Mouse (Mus musculus) hindbrain, embryonic 15.5 days (tissue): Measurements from ENCODE around the gene Trmt10c. TPM values are rescaled to one million over a fixed set of nuclear protein-coding genes. Genes with fewer than 3 reads are reported as not detected.
"Not testable (repeated sequence)": the region's sequence is repeated elsewhere in the genome, so short reads cannot be mapped to it uniquely, and the experiment has no call there.

Source experiments
- ATAC-seq: fragments of 200-750 bp; cut with Nextera tagmentation; 2 replicates; pipeline ENCODE4 v1.8.0; 2017; ENCODE audit warnings: low read depth, moderate number of reproducible peaks, moderate TSS enrichment; ENCODE audit not compliant: low FRiP score
- H3K27ac ChIP-seq: fragments of 300-500 bp; sonication (generic); replicated peaks from 2 replicates; pipeline ENCODE4 v1.5.1; 2015; ENCODE audit warnings: mild to moderate bottlenecking, inconsistent platforms
- H3K27me3 ChIP-seq: fragments of 300-500 bp; sonication (generic); 2 replicates; pipeline ENCODE4 v1.6.1; 2015; ENCODE audit warnings: control low read depth, inconsistent platforms
- H3K36me3 ChIP-seq: fragments of 300-500 bp; sonication (generic); 2 replicates; pipeline ENCODE4 v1.6.1; 2015; ENCODE audit warnings: control low read depth, inconsistent platforms
- H3K4me1 ChIP-seq: fragments of 300-500 bp; sonication (generic); replicated peaks from 2 replicates; pipeline ENCODE4 v1.6.1; 2015; ENCODE audit warnings: control low read depth, inconsistent platforms
- H3K4me2 ChIP-seq: fragments of 300-500 bp; sonication (generic); 2 replicates; pipeline ENCODE4 v1.6.1; 2015; ENCODE audit warnings: moderate library complexity, mild to moderate bottlenecking, inconsistent platforms
- H3K4me3 ChIP-seq: fragments of 300-500 bp; sonication (generic); 2 replicates; pipeline ENCODE4 v1.5.1; 2015; ENCODE audit warnings: mild to moderate bottlenecking, inconsistent platforms
- H3K9ac ChIP-seq: fragments of 300-500 bp; sonication (generic); 2 replicates; pipeline ENCODE4 v1.6.1; 2015; ENCODE audit warnings: inconsistent platforms
- H3K9me3 ChIP-seq: fragments of 300-500 bp; sonication (generic); 2 replicates; pipeline ENCODE4 v1.6.1; 2016; ENCODE audit warnings: control low read depth, inconsistent platforms
- WGBS: fragments of 180-500 bp; shearing (Covaris S2); methylation state at CpG from one replicate; pipeline ENCODE4 v1.1.7; 2015; 5-methylcytosine and 5-hydroxymethylcytosine counted together
- polyA plus RNA-seq: library from polyadenylated mRNA; unstranded; fragments of >200 nt; fragmentation: Nextera tagmentation; extraction: Ambion mirVana; gene quantifications from 2 replicates; pipeline ENCODE4 v1.2.1, GENCODE M21; 2015

Trmt10c gene
- polyA plus RNA-seq: 17.7 and 18.0 TPM in 2 replicates

DNA sequence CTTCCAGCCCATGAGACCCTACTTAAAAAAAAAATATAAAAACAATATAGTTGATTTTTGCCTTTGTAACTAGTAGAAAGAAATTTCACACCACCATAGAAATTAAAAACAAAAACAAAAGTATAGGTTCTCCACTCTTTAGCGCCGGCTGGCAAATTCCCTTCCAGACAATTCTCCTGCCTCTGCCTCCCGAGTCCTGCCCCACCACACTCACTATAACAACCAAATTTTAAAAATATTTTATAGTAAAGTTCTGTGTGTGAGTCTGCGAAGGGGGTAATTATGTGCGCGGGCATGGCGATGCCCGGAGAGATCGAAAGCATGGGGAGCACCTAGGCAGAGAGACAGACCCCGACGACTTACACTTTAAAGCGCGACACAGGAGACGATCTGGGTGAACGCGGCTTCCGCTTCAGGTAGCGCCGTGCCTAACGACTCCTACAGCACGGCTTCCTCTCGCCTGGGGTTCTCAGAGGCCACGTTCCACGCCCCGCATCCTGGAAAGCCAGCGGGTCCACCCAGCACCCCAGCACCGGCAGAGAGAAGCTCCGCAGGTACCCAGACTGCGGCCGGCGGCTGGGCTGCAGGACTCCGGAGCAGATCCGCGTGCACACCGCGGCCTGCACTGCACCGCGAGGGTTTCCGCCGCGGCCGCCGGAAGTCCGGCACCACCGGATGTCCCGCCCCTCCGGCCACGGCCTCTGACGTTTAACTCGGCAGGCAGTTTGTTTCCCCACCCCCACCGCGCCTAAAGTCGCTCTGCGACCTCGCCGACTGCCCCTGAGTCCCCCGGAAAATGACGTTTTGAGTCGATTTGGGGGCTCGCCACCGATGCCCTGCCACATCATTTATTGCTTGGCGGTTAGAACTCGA, at the start of gene Trmt10c:
Gene Trmt10c (minus strand): TSS at position 682 of the 873 bp plus-strand sequence.
- Histone ChIP-seq H3K4me1 (peaks cover 17% of the 10 kb centered on the region), H3K9me3 (no peaks in the 10 kb centered on the region), H3K9ac (peak within 1 kb of the TSS; percentile 76), H3K27ac (peak within 1 kb of the TSS; percentile 86), H3K27me3 (no peaks in the 10 kb centered on the region), H3K36me3 (peaks cover 21% of the 10 kb centered on the region), H3K4me2 (peak within 1 kb of the TSS; percentile 66), H3K4me3 (peak within 1 kb of the TSS; percentile 69)
- ATAC-seq: peak; percentile 99
- WGBS: under 1% methylated on average over 62 of the region's 63 CpGs

DNA sequence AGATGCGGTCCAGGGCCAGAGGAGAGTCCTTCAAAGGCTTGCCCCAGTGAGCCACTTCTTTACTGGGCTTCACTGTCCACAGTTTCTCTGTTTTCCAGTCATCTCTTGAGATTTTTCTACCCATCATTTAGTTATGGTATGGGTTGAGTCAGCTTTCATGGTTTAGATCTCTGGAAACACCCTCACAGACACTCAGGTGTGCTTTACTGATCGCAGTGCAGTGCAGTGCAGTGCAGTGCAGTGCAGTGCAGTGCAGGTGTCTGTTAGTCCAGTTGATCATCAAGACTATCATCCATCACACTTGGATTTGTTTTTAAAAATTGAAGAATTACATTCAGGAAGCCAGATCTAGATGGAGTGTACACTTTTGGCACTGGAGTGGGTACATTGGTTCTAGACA, 48.7 kb upstream of the Trmt10c start:
- H3K27me3 ChIP-seq: no peaks in the 10 kb centered on the region
- no peak for ATAC-seq

DNA sequence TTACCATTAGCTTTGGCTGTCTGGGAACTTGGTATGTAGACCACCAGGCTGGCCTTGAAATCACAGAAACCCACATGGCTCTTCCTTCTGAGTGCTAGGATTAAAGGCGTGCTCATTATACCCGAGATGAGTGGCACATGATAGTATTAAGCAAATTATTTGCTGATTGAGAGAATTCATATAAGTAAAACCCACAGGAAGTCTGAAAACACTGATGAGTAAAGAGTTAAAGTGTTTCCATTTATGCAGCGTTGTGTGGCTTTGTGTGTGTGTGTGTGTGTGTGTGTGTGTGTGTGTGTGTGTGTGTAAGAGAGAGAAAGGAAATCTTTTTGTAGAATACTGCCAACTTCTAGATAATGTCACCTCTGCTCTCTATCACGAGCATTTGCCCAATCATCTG, 44.1 kb upstream of the Trmt10c start:
- H3K4me3 ChIP-seq: no peak overlapping the region
- no peak for ATAC-seq
- WGBS: 89% methylated on average over 4 of the region's 4 CpGs

More for the DNA sequence above, 48.7 kb upstream of the Trmt10c start:
- Histone ChIP-seq H3K9me3 (no peaks in the 10 kb centered on the region), H3K27ac (no peak overlapping the region), H3K4me2 (no peak overlapping the region), H3K36me3 (peaks cover 14% of the 10 kb centered on the region; the same call in 1 of the 2 replicates), H3K4me1 (no peaks in the 10 kb centered on the region), H3K9ac (no peak overlapping the region), H3K4me3 (no peak overlapping the region)
- WGBS: 91% methylated on average over 2 of the region's 2 CpGs

DNA sequence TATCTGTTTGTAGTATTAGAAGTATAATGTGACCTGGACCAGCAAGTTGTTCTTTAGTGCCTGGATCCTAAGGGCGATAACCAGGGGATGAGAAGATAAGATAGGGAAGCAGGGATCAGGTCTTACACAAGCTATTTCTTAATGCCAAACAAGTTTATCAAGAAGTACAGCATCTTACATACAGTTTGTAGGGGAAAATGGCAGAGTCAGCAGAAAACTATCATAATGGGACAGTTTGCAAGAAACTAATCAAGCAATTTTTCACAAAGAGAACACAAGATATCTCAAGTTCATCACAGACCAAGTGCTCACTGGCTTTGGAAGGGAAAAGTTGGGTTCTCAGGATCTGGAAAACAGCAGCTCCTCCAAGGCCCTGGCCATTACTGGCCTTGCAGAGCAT, 41.8 kb upstream of the Trmt10c start:
- ATAC-seq: no peak
- Histone ChIP-seq H3K4me1 (peaks cover 17% of the 10 kb centered on the region), H3K27me3 (no peaks in the 10 kb centered on the region), H3K4me2 (no peak overlapping the region), H3K9me3 (no peaks in the 10 kb centered on the region), H3K27ac (no peak overlapping the region), H3K4me3 (no peak overlapping the region), H3K9ac (no peak overlapping the region), H3K36me3 (peaks cover 6% of the 10 kb centered on the region; the same call in 1 of the 2 replicates)
- 98% methylated on average over 1 of the region's 1 CpGs for whole genome bisulfite sequencing

More for the DNA sequence above, 44.1 kb upstream of the Trmt10c start:
- Histone ChIP-seq H3K9me3 (no peaks in the 10 kb centered on the region), H3K4me2 (no peak overlapping the region), H3K9ac (no peak overlapping the region), H3K4me1 (peaks cover 7% of the 10 kb centered on the region), H3K27me3 (no peaks in the 10 kb centered on the region), H3K27ac (no peak overlapping the region), H3K36me3 (peaks cover 9% of the 10 kb centered on the region; the same call in 1 of the 2 replicates)

DNA sequence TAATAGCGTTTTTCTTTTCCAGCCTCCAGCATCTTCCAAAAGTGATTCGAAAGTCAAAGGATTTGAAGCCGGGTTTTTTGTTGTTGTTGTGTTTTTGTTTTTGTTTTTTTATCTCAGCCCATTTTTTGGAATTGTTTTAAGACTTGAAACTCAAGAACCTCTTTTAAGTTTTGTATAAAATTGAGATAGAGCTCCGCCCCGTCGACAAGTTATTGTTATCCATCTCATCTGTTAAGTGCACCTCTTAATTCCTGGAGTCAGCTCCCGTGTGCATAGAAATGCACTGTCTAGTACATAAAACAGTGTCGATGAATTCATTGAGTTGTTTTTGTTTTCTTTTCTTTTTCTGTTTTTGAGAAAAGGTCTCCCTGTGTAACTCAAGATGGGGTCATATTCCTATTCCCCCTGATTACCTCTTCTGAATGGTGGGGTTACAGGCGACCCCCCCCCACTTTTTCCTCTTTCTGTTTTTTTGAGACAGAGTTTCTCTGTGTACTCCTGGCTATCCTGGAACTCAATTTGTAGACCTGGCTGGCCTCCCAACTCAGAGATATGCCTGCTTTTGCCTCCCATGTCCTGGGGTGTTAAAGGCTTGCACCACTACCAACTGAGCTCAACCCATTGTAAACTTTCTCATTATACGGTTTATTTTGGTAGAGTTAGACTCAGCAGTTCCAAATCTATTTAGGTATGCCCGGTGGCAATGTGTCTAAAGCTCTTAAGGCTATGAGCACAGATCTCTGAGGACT, 38.7 kb upstream of the Trmt10c start:
- no peaks in the 10 kb centered on the region for H3K9me3 ChIP-seq
- no peaks in the 10 kb centered on the region for H3K36me3 ChIP-seq
- no peaks in the 10 kb centered on the region for H3K27me3 ChIP-seq
- peak overlapping the region; percentile 58 for H3K4me2 ChIP-seq
- peak overlapping the region; percentile 94 for H3K4me3 ChIP-seq
- 9% methylated on average over 11 of the region's 11 CpGs for WGBS
- ATAC-seq: no peak
- peak overlapping the region; percentile 99 for H3K27ac ChIP-seq
- H3K4me1 ChIP-seq: peaks cover 17% of the 10 kb centered on the region
- peak overlapping the region; percentile 91 for H3K9ac ChIP-seq

DNA sequence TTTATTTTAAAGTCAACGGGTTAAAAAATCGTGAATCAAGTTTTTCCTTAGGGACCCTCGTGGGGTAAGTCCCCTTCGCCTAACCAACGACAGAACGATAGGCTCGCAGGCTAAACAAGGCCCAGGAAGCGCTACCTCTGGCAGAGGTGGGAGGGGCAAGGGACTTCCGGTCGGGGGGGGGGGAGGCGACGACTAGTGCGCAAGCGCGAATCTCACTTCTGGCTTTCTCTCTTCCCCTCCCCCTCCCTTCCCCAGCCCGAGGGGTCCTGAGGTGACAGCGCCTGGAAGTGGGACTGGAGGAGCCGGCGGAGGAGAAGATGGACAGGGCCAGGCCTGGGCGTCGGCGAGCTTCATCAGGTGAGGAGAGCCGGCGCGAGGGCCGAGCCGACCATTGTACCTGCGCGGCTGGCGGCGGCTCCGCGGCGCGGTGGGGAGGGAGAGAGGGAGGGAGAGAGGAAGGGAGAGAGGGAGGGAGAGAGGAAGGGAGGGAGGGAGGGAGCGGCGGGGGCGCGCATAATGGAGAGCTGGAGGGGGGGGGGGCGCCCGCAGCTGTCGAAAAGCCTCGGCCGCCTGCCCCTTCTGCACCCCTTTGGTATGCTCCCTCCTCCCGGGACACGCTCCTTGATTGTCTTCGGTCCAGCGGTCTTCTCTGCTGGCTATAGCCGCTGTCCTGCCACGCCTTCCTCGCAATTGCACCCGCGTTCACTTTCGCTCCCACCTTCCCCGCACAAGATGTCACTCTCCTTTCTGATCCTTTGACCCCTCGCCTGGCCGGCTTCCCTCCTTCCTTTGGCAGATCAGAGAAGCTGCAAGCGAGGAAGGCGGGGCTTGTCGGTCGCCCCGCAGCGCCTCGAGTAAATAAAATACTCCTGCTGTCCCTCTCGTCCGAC, 37.8 kb upstream of the Trmt10c start:
- H3K4me1 ChIP-seq: peaks cover 17% of the 10 kb centered on the region
- H3K4me3 ChIP-seq: peak overlapping the region; percentile 94
- 0% methylated on average over 43 of the region's 66 CpGs for WGBS
- no peaks in the 10 kb centered on the region for H3K9me3 ChIP-seq
- peak overlapping the region; percentile 58 for H3K4me2 ChIP-seq
- H3K27ac ChIP-seq: peak overlapping the region; percentile 99
- peak overlapping the region; percentile 91 for H3K9ac ChIP-seq
- no peaks in the 10 kb centered on the region for H3K36me3 ChIP-seq
- peak; percentile 93 for ATAC-seq
- H3K27me3 ChIP-seq: no peaks in the 10 kb centered on the region

DNA sequence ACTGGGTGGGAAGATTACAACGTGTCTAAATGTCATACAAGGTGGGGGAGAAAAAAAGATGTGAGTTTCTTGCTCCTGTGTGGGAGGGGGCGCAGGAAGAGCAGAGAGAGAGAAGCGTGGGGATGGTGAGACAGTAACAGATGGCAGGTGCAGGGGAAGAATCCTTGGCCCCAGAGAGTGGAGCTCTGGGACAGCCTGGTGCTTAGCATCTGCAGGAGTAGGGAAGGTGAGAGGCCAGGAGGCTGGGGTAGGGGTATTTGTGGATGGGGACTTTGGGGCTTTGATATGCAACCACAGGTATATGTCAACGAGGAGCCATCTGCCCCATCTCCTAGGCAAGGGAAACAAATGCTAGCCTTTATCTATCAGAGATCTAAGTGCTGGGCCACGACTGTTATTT, 36.9 kb upstream of the Trmt10c start:
- H3K27me3 ChIP-seq: no peaks in the 10 kb centered on the region
- ATAC-seq: peak; percentile 31; the same call in 1 of the 2 replicates
- peak overlapping the region; percentile 91; the same call in 1 of the 2 replicates for H3K9ac ChIP-seq
- H3K4me2 ChIP-seq: peak overlapping the region; percentile 58
- peaks cover 17% of the 10 kb centered on the region for H3K4me1 ChIP-seq
- no peaks in the 10 kb centered on the region for H3K36me3 ChIP-seq
- H3K4me3 ChIP-seq: no peak overlapping the region
- WGBS: 79% methylated on average over 5 of the region's 5 CpGs
- H3K9me3 ChIP-seq: no peaks in the 10 kb centered on the region
- peak overlapping the region; percentile 99 for H3K27ac ChIP-seq

DNA sequence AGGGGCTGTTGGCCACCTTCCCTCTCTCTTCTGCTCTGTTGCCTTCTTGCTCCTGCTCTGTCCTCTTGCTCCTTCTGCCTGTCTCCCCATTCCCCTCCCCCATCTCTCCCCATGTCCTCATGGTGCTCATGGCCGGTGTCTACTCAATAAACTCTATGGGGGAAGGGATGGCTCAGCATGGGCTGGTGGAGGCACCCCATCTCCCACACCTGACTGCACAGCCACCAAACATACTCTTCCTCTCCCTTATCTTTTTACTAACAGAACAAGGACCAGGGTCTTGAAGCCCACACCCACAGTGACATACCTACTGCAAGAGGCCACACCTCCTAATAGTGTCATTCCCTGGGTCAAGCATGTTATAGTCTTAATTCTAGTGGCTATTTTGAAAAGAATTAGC, 36.5 kb upstream of the Trmt10c start:
- no peak overlapping the region for H3K4me2 ChIP-seq
- H3K4me1 ChIP-seq: peaks cover 17% of the 10 kb centered on the region
- no peak overlapping the region for H3K4me3 ChIP-seq
- no peaks in the 10 kb centered on the region for H3K9me3 ChIP-seq
- H3K27me3 ChIP-seq: no peaks in the 10 kb centered on the region
- H3K36me3 ChIP-seq: no peaks in the 10 kb centered on the region
- WGBS: 83% methylated on average over 1 of the region's 1 CpGs
- no peak overlapping the region for H3K27ac ChIP-seq
- H3K9ac ChIP-seq: no peak overlapping the region
- peak; percentile 10; the same call in 1 of the 2 replicates for ATAC-seq

DNA sequence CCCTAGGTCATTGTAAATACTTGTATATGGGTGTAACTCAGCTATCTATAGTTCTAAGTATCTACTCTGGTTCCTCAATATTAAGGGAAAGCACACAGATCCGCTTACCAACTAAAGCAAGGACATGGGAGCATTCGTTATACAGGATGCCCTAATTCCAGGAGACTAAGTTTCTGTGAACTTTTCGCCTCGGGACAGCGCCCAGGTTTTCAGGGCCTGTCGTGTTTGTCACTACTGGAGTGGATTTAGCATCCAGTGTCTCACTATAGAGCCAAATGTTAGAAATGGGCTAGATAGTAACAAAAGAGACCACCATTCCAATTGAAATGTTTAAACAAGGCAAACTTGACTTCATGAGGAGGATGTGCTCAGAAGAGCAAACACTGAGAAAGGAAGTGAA, 35.5 kb upstream of the Trmt10c start:
- not testable (repeated sequence) for H3K9ac ChIP-seq, H3K27ac ChIP-seq, H3K4me3 ChIP-seq, ATAC-seq, H3K9me3 ChIP-seq, H3K36me3 ChIP-seq, H3K4me2 ChIP-seq, H3K27me3 ChIP-seq
- 91% methylated on average over 6 of the region's 6 CpGs for WGBS
- H3K4me1 ChIP-seq: peaks cover 17% of the 10 kb centered on the region

DNA sequence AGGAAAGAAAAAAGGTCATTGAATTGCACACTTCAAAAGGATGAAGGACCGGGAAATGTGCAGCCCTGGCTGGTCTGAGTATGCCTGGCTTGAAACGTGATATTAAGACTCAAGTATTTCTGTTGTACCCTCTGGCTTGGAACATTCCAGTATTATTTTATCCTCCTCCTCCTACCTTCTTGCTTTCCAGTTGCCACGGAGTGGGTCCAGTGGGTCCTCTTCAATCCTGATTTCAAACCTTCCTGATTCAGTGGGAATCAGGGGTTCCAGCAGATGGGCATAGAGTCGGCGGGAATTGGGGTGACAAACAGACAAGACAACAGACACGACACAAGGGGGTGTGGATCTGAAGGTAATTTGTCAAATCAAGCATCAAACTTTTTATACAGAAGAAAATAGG, 34.9 kb upstream of the Trmt10c start:
- Histone ChIP-seq H3K4me2 (no peak overlapping the region), H3K9ac (no peak overlapping the region), H3K4me1 (peaks cover 17% of the 10 kb centered on the region), H3K27ac (no peak overlapping the region), H3K27me3 (no peaks in the 10 kb centered on the region), H3K4me3 (no peak overlapping the region), H3K36me3 (no peaks in the 10 kb centered on the region), H3K9me3 (no peaks in the 10 kb centered on the region)
- no peak for ATAC-seq
- 79% methylated on average over 6 of the region's 6 CpGs for WGBS
